Mouse (Mus musculus) megakaryocyte-erythroid progenitor cell, adult 5-6 weeks (primary cell): Measurements from ENCODE around the gene Fam120a. TPM values are rescaled to one million over a fixed set of nuclear protein-coding genes. Genes with fewer than 3 reads are reported as not detected.

ENCODE experiments used
- ATAC-seq: replicated peaks from 2 replicates; pipeline ENCODE4 v1.8.0; 2016; ENCODE audit warnings: mild to moderate bottlenecking, inconsistent platforms; ENCODE audit not compliant: severe bottlenecking, poor library complexity, low FRiP score, low TSS enrichment
- total RNA-seq, 2 experiments: library from RNA; stranded (forward) in 1 of 2; stranded (reverse) in 1 of 2; fragments of 200-1000, 215-1000 nt in 1 of 2; fragments of >200 nt in 1 of 2; fragmentation: Nextera tagmentation in 1 of 2; gene quantifications; 2 replicates each; pipeline ENCODE4 v1.2.3; 2014 to 2017

Fam120a gene
- total RNA-seq (2014; fragmentation: Nextera tagmentation) (186 and 189 TPM in 2 replicates), total RNA-seq (2017) (134 and 158 TPM in 2 replicates)

DNA sequence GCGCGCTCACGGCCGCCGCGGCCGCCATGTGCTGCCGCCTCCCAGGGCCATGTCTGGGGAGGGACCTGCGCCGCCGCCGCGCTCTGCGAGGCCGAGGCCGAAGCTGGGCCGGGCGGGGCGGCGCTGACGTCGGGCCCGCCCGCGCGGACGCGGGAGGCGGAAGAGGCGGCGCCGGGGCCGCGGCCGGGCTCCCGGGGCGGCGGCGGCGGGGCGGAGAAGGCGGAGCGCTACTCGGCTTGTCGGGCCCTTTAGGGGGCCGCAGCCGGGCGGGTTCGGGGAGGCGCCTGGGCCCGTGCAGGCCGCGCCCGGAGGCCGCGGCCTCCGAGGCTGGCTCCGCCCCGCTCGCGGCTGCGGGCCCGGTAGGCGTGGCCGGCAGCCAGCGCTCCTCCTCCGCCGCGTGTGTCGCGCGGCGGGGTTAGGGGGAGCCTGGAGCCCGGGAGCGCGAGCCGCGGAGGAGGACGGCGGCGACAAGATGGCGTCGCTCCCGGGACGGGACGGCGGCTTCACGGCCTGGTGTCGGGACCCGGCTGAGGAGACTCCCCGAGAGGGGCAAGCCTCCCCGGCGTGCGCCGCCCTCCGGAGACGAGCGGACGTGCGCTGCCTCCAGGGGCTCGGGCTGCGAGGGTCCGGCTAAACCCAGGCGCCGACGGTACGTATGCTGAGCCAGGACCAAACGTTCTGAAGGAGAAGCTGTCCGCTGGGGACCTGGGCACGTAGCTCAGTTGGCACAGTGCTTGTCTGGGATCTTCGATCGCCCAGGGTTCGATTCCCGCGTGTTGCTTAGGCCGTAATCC, at the start of gene Fam120a:
Fam120a (minus strand) TSS at position 62 of the 794 bp plus-strand sequence.
- peak; percentile 20 for ATAC-seq

GRCm38 (mm10) chr13:49017375-49017774, 49.6 kb upstream of the Fam120a start:
- ATAC-seq: no peak

DNA sequence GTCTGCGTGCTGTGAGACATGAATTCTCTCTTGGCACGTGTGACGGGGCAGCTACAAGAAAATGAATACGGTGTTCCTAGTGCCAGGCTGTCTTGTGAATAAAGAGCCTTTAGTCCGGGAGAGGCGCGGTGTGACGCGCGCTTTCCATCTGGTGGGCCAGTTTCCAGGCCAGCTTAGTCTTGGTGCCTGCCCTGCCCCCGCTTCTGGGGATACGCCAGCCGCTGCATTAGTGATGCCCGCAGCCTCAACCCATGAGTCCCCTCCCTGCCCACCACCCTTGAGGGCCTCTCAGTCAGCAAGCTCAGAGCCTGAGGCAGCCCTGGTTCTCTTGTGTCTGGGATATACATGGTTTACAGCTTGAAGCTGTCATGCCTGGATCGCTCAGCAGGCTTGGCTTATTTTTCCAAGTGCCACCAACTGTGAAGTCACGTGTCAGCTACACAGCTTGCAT, 48.5 kb upstream of the Fam120a start:
- ATAC-seq: peak; percentile 27; the same call in 1 of the 2 replicates

- peak; percentile 68; the same call in 1 of the 2 replicates for ATAC-seq
These were observed 47.8 kb upstream of the Fam120a start for GRCm38 (mm10) chr13:49015366-49016306.

GRCm38 (mm10) chr13:49013206-49013794, 45.5 kb upstream of the Fam120a start:
- no peak for ATAC-seq

- no peak for ATAC-seq
These were observed 33.9 kb upstream of the Fam120a start for GRCm38 (mm10) chr13:49001691-49002090.

DNA sequence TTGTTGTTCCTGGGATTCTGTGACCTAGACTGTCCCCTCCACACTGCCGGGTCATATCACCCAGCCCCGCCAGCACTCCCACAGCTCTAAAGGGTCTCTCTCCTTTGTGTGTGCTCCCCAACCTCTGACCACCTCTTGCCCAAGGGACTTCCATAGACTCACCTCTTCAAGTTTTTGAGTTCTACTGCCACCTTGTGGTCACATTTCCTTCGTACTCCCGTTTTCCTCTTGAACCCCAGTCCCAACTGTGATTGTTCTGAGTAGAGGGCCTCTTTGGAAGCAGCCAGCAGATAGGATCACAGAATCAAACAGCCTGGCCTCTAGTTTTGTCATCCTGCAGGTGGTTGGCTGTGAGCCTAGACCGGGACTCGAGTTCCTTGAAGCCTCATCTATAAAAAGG, 30.8 kb upstream of the Fam120a start:
- 0 out of 2 replicates have a peak, but pooled peaks have one; percentile 47 for ATAC-seq

GRCm38 (mm10) chr13:48996731-48997130, 28.9 kb upstream of the Fam120a start:
- ATAC-seq: no peak

DNA sequence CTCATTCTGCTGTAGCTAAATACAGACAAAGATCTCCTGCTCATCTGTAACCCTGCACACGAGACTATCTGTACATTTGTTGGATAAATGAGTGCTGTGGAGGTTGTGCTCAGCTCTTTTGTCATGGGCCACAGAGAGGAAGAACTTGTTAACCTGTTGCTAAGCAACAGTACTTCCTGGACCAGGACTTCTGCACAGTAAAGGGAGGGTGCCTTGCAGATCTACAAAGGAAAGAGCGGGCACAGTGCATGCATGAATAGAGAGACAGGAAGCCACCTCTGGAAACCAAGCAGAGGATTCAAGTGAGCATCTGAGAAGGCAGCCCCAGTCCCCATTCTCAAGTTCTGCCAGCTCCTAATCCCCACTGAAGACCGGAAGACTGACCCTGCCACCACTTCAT, 27.1 kb upstream of the Fam120a start:
- no peak for ATAC-seq

DNA sequence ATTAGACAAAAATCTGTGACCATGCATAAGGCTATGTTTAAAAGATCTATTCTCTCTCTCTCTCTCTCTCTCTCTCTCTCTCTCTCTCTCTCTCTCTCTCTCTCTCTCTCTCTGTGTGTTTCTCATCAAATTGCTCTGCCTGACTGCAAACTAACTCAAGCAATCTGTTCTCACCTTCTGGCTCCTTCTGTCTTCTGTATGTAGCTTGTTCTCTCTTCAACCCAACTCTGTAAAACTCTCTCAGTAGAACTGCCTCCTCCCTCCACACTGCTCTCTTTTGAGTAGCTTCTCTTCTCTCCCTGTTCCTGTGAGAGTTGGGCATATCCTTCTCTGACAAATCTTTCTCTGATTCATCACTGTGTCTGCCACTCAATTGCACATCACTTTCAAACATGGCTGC, 25.1 kb upstream of the Fam120a start:
- ATAC-seq: no peak

DNA sequence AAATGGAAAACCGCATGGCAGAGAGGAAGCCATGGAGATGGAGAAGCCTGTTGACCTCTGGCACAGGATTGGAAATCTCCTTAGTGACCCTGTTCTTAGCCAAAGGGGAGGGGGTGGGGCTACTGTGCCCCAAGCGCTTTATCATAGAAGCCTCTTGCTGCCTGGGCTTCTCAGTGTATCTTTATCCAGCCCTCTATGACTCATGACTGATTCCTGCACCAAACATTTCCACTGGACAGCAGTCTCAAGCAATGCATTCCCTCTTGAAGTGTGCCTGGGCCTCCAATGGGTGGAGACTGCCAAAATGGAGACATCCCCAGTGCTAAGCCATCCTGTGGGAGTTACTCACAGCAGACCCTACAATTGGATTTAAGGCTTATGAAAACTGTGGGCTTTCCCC, 22.3 kb upstream of the Fam120a start:
- ATAC-seq: no peak

DNA sequence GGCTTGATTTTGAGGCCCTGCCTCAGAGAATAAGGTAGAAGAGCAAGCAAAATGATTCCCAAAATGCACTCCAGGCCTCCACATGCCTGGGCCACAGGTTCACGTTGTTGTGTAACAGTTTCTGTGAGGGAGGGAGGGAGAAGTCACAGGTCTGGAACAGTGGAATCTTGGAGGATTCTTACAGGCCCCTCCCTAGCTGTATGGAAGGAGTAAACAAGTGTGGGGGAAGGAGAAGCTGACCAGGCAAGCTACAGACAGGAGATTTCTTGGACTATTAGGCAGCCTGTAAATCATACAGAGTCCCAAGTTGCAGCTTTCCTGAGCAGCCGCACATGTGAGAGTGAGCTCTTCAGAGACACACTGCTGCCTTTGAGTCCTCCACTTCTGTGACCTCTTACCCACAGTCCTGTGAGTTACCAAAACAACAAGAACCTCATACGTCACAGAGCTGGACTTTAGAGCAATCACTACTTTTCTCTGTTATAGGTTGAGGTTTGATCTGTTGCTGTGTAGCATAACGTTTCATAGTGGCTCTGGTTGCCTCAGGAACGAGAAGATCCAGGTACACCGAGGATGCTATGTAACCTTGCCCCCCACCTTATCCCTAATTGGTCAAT, 14.8 kb upstream of the Fam120a start:
- no peak for ATAC-seq

DNA sequence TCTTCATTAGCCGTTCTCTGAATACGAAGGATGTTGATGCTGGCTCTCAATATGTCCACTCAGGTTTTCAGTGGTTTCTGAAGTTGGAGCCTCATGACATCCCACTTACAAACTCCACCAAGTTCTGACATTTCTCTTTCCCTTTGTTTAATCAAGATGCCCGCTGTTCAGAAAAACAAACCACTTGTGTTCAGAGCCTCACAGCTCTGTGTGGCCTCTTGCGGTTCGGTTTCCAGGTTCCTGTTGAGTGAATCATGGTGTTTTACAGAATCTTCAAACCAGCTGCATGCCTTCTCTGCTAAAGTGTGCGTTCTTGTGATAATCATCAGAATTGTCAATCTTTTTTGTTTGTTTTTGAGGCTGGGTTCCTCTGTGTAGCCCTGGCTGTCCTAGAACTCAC, 11.3 kb upstream of the Fam120a start:
- ATAC-seq: no peak

- ATAC-seq: peak; percentile 43; the same call in 1 of the 2 replicates
These were observed 10.0 kb upstream of the Fam120a start for GRCm38 (mm10) chr13:48977858-48978257.

- no peak for ATAC-seq
These were observed 6.9 kb upstream of the Fam120a start for GRCm38 (mm10) chr13:48974699-48975098.

DNA sequence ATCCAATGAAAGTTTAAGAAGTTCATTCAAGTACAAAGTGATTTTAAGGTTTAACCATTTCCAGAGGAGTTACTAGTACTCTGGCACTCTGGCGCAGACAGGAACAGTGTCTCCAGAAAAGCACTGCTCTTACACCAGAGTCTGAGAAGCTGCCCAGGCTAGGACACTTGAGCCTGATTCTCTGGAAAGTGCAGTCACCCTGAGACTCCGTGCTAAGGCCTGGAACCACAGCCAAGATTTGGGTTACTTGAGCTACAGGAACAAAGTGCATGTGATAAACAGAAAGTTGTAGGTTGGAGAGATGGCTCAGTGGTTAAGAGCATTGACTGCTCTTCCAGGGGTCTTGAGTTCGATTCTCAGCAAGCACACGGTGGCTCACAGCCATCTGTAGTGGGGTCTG, 6.4 kb upstream of the Fam120a start:
- ATAC-seq: no peak

- no peak for ATAC-seq
These were observed 5.4 kb upstream of the Fam120a start for GRCm38 (mm10) chr13:48973231-48973630.

DNA sequence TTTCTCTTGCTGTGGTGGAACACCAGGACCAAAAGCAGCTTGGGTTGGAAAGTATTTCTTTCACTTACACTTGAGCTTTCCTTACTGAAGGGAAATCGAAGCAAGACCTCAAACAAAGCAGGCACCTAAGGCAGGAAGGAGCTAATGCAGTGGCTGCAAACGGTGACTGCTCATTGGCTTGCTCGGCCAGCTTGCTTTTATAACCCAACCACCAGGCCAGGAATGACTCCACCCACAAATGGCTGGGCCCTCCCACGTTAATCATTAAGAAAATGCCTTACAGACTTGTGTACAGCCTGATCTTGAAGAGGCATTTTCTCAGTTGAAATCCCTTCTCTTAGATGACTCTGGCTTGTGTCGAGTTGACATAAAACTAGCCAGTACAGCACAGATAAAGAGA, 3.2 kb upstream of the Fam120a start:
- ATAC-seq: peak; percentile 73

GRCm38 (mm10) chr13:48970566-48970965, 2.7 kb upstream of the Fam120a start:
- no peak for ATAC-seq
